Mouse (Mus musculus) E14TG2a.4 (cell line): ENCODE measurements around the gene Cttnbp2.

Source experiments
- CTCF ChIP-seq: conservative IDR thresholded peaks from 2 replicates; pipeline ENCODE4 v1.5.1; 2014; ENCODE audit warnings: low read length
- NANOG ChIP-seq: IDR thresholded peaks from 2 replicates; pipeline ENCODE4 v1.6.1; 2014; ENCODE audit warnings: borderline replicate concordance, low read length, mixed read lengths
- POU5F1 ChIP-seq: IDR thresholded peaks from 2 replicates; pipeline ENCODE4 v1.6.1; 2014; ENCODE audit warnings: low read length, borderline replicate concordance

DNA sequence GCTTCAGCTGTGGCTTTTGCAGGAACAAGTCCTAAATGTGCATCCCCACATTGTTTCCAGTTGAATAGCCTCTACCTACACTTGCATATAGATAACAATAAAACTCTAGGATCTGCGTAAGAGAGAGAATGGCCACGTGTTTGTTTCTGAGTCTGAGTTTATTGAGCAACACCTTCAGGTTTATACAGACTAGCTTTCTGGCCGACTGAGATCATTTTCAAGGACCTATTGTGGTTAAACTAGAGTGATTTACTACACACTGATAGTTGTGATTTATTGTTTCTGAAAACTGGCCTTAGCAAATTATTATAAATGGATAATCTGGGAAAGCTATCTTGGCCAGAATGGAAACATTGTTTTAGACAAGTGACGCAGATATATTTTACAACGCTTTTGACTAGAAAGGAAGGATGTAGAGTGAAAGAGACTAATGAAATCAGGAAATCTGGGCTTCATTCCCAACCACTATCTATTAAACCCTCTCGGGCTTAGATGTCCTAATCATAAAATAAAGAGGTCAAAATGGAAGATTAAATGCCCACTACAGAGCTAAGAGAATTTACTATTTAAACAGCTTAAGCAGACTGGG is 96.7 kb downstream of the Cttnbp2 start:
- TF ChIP-seq CTCF (no peak), NANOG (no peak), POU5F1 (no peak)
